18 mouse cellular contexts compared by ENCODE assay signal in the genomic region with DNA sequence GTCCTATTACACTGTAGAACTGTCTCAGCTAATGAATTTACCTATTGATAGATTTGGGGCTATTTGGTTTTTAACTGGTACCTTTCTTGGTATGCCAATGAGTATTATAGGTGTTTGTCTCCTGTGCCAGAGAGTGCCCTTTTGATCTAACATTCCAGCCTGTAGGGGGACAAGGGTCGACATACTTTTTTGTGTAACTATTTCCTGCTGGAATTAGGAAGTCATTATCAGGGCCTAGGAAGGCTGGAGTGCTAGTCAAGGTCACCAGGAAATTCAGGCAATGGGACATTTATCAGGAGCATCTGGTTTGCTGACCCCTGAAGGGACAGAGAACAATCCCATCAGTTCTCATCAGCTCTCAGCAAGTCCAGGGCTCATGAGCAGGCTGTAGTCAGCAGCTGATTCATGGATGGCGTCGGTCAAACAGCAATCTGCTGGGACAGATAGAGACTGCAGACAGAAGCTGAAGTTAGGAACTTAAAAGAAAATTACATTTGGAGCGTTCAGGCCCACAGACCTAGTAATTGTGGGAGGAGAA. TPM values are rescaled to one million over a fixed set of nuclear protein-coding genes. Genes with fewer than 3 reads are reported as not detected.
DNase-seq lines count a peak whose midpoint lies in the region; ATAC-seq and TF ChIP-seq lines count a peak whose summit lies in the region.
"Had no signal": no experiment of that assay in that cellular context is flagged by ENCODE, and none has a peak within 500 bp of the region (broad histone marks: within the 10 kb centered on the region; RNA-seq: fewer than 3 reads in every experiment).

No protein-coding gene starts in this region.

- no peak for TF ChIP-seq EP300 in ES-Bruce4 (IDR thresholded peaks at IDR 0.05; ENCODE audit: insufficient read depth, low read depth, low read length)

- no peak for ATAC-seq in forebrain, postnatal 0 days
- ATAC-seq in forebrain, embryonic 14.5 days = no peak
- no peak for ATAC-seq in intestine, postnatal 0 days
- ATAC-seq in intestine, embryonic 16.5 days = no peak
- no peak for ATAC-seq in liver, embryonic 12.5 days
- ATAC-seq: intestine, embryonic 15.5 days had no signal

- no peaks in the 10 kb centered on the region for H3K9me3 ChIP-seq in forebrain, postnatal 0 days (ENCODE audit: low read length)
- H3K9me3 ChIP-seq in forebrain, embryonic 14.5 days (replicated peaks; ENCODE audit: control insufficient read depth, low read length) = no peaks in the 10 kb centered on the region
- H3K9me3 ChIP-seq in intestine, postnatal 0 days (ENCODE audit: control insufficient read depth) = no peaks in the 10 kb centered on the region
- H3K9me3 ChIP-seq in intestine, embryonic 16.5 days (ENCODE audit: control insufficient read depth, low read length) = no peaks in the 10 kb centered on the region
- H3K9me3 ChIP-seq in ES-Bruce4 (replicated peaks; ENCODE audit: control insufficient read depth, insufficient read depth, low read length, poor library complexity, severe bottlenecking) = no peaks in the 10 kb centered on the region
- H3K9me3 ChIP-seq in liver, embryonic 12.5 days (replicated peaks) = no peaks in the 10 kb centered on the region
- H3K9me3 ChIP-seq: embryonic facial prominence, embryonic 12.5 days; forebrain, embryonic 10.5 days; intestine, embryonic 15.5 days; limb, embryonic 12.5 days; neural tube, embryonic 12.5 days had no signal

- H3K4me1 ChIP-seq in forebrain, postnatal 0 days (ENCODE audit: insufficient read depth) = peaks cover 19% of the 10 kb centered on the region; the same call in 1 of the 2 replicates
- peaks cover 12% of the 10 kb centered on the region for H3K4me1 ChIP-seq in forebrain, embryonic 14.5 days (ENCODE audit: control insufficient read depth, insufficient read depth, low read length)
- H3K4me1 ChIP-seq in intestine, postnatal 0 days (replicated peaks; ENCODE audit: control insufficient read depth, insufficient read depth, low read length) = peaks cover 13% of the 10 kb centered on the region
- H3K4me1 ChIP-seq in intestine, embryonic 16.5 days (ENCODE audit: control insufficient read depth, insufficient read depth, low read length) = peaks cover 27% of the 10 kb centered on the region
- peaks cover 5% of the 10 kb centered on the region for H3K4me1 ChIP-seq in ES-Bruce4 (ENCODE audit: control insufficient read depth, insufficient read depth, low read length)
- peaks cover 69% of the 10 kb centered on the region for H3K4me1 ChIP-seq in liver, embryonic 12.5 days

- no peak overlapping the region for H3K9ac ChIP-seq in forebrain, postnatal 0 days
- no peak overlapping the region for H3K9ac ChIP-seq in forebrain, embryonic 14.5 days (ENCODE audit: low read length)
- H3K9ac ChIP-seq in intestine, postnatal 0 days (ENCODE audit: low read depth, low read length) = no peak overlapping the region
- H3K9ac ChIP-seq in intestine, embryonic 16.5 days (ENCODE audit: low read depth, low read length) = no peak overlapping the region
- no peak overlapping the region for H3K9ac ChIP-seq in ES-Bruce4 (ENCODE audit: low read depth, poor library complexity, severe bottlenecking)
- peak overlapping the region; percentile 31; the same call in 1 of the 2 replicates for H3K9ac ChIP-seq in liver, embryonic 12.5 days
- H3K9ac ChIP-seq: embryonic facial prominence, embryonic 12.5 days; intestine, embryonic 15.5 days; limb, embryonic 12.5 days; neural tube, embryonic 12.5 days had no signal

- no peaks in the 10 kb centered on the region for H3K36me3 ChIP-seq in forebrain, postnatal 0 days (ENCODE audit: insufficient read depth)
- H3K36me3 ChIP-seq in forebrain, embryonic 14.5 days (ENCODE audit: control insufficient read depth, insufficient read depth, low read length) = no peaks in the 10 kb centered on the region
- H3K36me3 ChIP-seq in intestine, postnatal 0 days (ENCODE audit: control insufficient read depth, insufficient read depth) = no peaks in the 10 kb centered on the region
- no peaks in the 10 kb centered on the region for H3K36me3 ChIP-seq in intestine, embryonic 16.5 days (ENCODE audit: control insufficient read depth, insufficient read depth, low read length)
- H3K36me3 ChIP-seq in ES-Bruce4 (ENCODE audit: control insufficient read depth, insufficient read depth, low read length, poor library complexity, severe bottlenecking) = peaks cover 2% of the 10 kb centered on the region; the same call in 1 of the 2 replicates
- no peaks in the 10 kb centered on the region; the same call in 1 of the 2 replicates for H3K36me3 ChIP-seq in liver, embryonic 12.5 days
- H3K36me3 ChIP-seq: embryonic facial prominence, embryonic 12.5 days; forebrain, embryonic 10.5 days; intestine, embryonic 15.5 days; limb, embryonic 12.5 days; neural tube, embryonic 12.5 days had no signal

- H3K27ac ChIP-seq in forebrain, postnatal 0 days (ENCODE audit: low read depth, low read length) = no peak overlapping the region
- H3K27ac ChIP-seq in forebrain, embryonic 14.5 days (ENCODE audit: low read depth, low read length) = no peak overlapping the region
- peak overlapping the region; percentile 11; the same call in 1 of the 2 replicates for H3K27ac ChIP-seq in intestine, postnatal 0 days (ENCODE audit: low read depth, low read length)
- H3K27ac ChIP-seq in intestine, embryonic 16.5 days (ENCODE audit: low read length) = no peak overlapping the region
- peak overlapping the region; percentile 72 for H3K27ac ChIP-seq in ES-Bruce4 (ENCODE audit: insufficient read depth, low read length)
- H3K27ac ChIP-seq in liver, embryonic 12.5 days = peak overlapping the region; percentile 36; the same call in 1 of the 2 replicates
- H3K27ac ChIP-seq: embryonic facial prominence, embryonic 12.5 days; forebrain, embryonic 10.5 days; intestine, embryonic 15.5 days; limb, embryonic 12.5 days; neural tube, embryonic 12.5 days had no signal

- 81% methylated on average over 4 of the region's 4 CpGs for WGBS in forebrain, postnatal 0 days
- 81% methylated on average over 4 of the region's 4 CpGs for WGBS in forebrain, embryonic 14.5 days
- 54% methylated on average over 4 of the region's 4 CpGs for WGBS in intestine, postnatal 0 days
- WGBS in intestine, embryonic 16.5 days = 62% methylated on average over 4 of the region's 4 CpGs
- WGBS in liver, embryonic 12.5 days (ENCODE audit: insufficient replicate concordance) = 29% methylated on average over 4 of the region's 4 CpGs

- H3K4me2 ChIP-seq in forebrain, postnatal 0 days (ENCODE audit: low read depth) = no peak overlapping the region
- H3K4me2 ChIP-seq in forebrain, embryonic 14.5 days (ENCODE audit: low read length) = no peak overlapping the region
- no peak overlapping the region for H3K4me2 ChIP-seq in intestine, postnatal 0 days (replicated peaks; ENCODE audit: low read depth)
- H3K4me2 ChIP-seq in intestine, embryonic 16.5 days (ENCODE audit: low read depth, low read length) = no peak overlapping the region
- H3K4me2 ChIP-seq in liver, embryonic 12.5 days = no peak overlapping the region
- H3K4me2 ChIP-seq: embryonic facial prominence, embryonic 12.5 days; intestine, embryonic 15.5 days; limb, embryonic 12.5 days; neural tube, embryonic 12.5 days had no signal

- no peak for TF ChIP-seq POLR2A in ES-Bruce4 (IDR thresholded peaks at IDR 0.05; ENCODE audit: insufficient read depth, low read length)

- 0 out of 2 replicates have a peak, but pooled peaks have one; percentile 7 for TF ChIP-seq CTCF in forebrain, postnatal 0 days (IDR thresholded peaks at IDR 0.05; ENCODE audit: low read depth)
- peak; percentile 56 for TF ChIP-seq CTCF in intestine, postnatal 0 days (IDR thresholded peaks at IDR 0.05; ENCODE audit: low read depth)
- TF ChIP-seq CTCF in ES-Bruce4 (IDR thresholded peaks at IDR 0.05; ENCODE audit: low read depth, low read length) = no peak

- no peak overlapping the region for H3K4me3 ChIP-seq in forebrain, postnatal 0 days (ENCODE audit: low read depth, low read length)
- H3K4me3 ChIP-seq in forebrain, embryonic 14.5 days (ENCODE audit: low read depth, low read length) = no peak overlapping the region
- no peak overlapping the region for H3K4me3 ChIP-seq in intestine, postnatal 0 days (ENCODE audit: low read depth, low read length)
- H3K4me3 ChIP-seq in intestine, embryonic 16.5 days (ENCODE audit: low read length) = no peak overlapping the region
- no peak overlapping the region for H3K4me3 ChIP-seq in ES-Bruce4 (ENCODE audit: low read depth, low read length)
- no peak overlapping the region for H3K4me3 ChIP-seq in liver, embryonic 12.5 days
- H3K4me3 ChIP-seq: embryonic facial prominence, embryonic 12.5 days; forebrain, embryonic 10.5 days; intestine, embryonic 15.5 days; limb, embryonic 12.5 days; neural tube, embryonic 12.5 days had no signal

- no peak for DNase-seq in forebrain, postnatal 0 days
- DNase-seq in forebrain, embryonic 14.5 days (ENCODE audit: low spot score) = no peak
- DNase-seq in frontal cortex, postnatal 14 days (ENCODE audit: low spot score in 2 of 2) = no peak
- DNase-seq in urinary bladder, postnatal 4 days (ENCODE audit: low spot score in 2 of 2) = no peak
- DNase-seq: cerebellum, adult 9-11 months; lung, postnatal 4 days; midbrain, embryonic 14.5 days had no signal

- no peaks in the 10 kb centered on the region for H3K27me3 ChIP-seq in forebrain, postnatal 0 days (ENCODE audit: insufficient read depth, low read length)
- no peaks in the 10 kb centered on the region for H3K27me3 ChIP-seq in forebrain, embryonic 14.5 days (replicated peaks; ENCODE audit: control insufficient read depth, insufficient read depth, low read length)
- H3K27me3 ChIP-seq in intestine, postnatal 0 days (replicated peaks; ENCODE audit: control insufficient read depth, insufficient read depth, low read length) = no peaks in the 10 kb centered on the region
- no peaks in the 10 kb centered on the region for H3K27me3 ChIP-seq in intestine, embryonic 16.5 days (replicated peaks; ENCODE audit: control insufficient read depth, insufficient read depth, low read length)
- H3K27me3 ChIP-seq in ES-Bruce4 (ENCODE audit: control insufficient read depth, insufficient read depth, low read length, poor library complexity, severe bottlenecking) = no peaks in the 10 kb centered on the region
- H3K27me3 ChIP-seq in liver, embryonic 12.5 days (replicated peaks) = no peaks in the 10 kb centered on the region
- H3K27me3 ChIP-seq: embryonic facial prominence, embryonic 12.5 days; intestine, embryonic 15.5 days; limb, embryonic 12.5 days; neural tube, embryonic 12.5 days had no signal

RNA-seq across cellular contexts. Expression of gene Kat2b, which starts 6.4 kb away (rescaled TPM):
- 19.7 and 20.9 TPM in 2 replicates for total RNA-seq in forebrain, postnatal 0 days (2014; rRNA removed)
- polyA plus RNA-seq in forebrain, postnatal 0 days (2015; fragmentation: Nextera tagmentation; extraction: Ambion mirVana) = 1.7 and 2.4 TPM in 2 replicates
- 6.4 and 6.9 TPM in 2 replicates for polyA plus RNA-seq in forebrain, embryonic 14.5 days (2014; fragmentation: Nextera tagmentation; extraction: Ambion mirVana)
- polyA plus RNA-seq in intestine, postnatal 0 days (2015; fragmentation: Nextera tagmentation; extraction: Ambion mirVana) = 5.9 and 6.1 TPM in 2 replicates
- 3.9 and 4.1 TPM in 2 replicates for polyA plus RNA-seq in intestine, embryonic 16.5 days (2015; fragmentation: Nextera tagmentation; extraction: Ambion mirVana)
- polyA plus RNA-seq in ES-Bruce4 (2011; ENCODE audit: insufficient read depth, insufficient read length, low read depth, missing spikeins) = 15.9 and 25.9 TPM in 2 replicates
- 4.9 and 5.1 TPM in 2 replicates for polyA plus RNA-seq in liver, embryonic 12.5 days (2016; fragmentation: Nextera tagmentation; extraction: Ambion mirVana)

RNA-seq across cellular contexts. Expression of gene Pp2d1, which starts 33.8 kb away (rescaled TPM):
- not detected in 2 replicates for total RNA-seq in forebrain, postnatal 0 days (2014; rRNA removed)
- polyA plus RNA-seq in forebrain, postnatal 0 days (2015; fragmentation: Nextera tagmentation; extraction: Ambion mirVana) = 0.14 and 0.41 TPM in 2 replicates
- polyA plus RNA-seq in forebrain, embryonic 14.5 days (2014; fragmentation: Nextera tagmentation; extraction: Ambion mirVana) = 0.29 and 0.35 TPM in 2 replicates
- polyA plus RNA-seq in intestine, postnatal 0 days (2015; fragmentation: Nextera tagmentation; extraction: Ambion mirVana) = 0.07 and 0.27 TPM in 2 replicates
- 0.16 TPM in 2 replicates for polyA plus RNA-seq in intestine, embryonic 16.5 days (2015; fragmentation: Nextera tagmentation; extraction: Ambion mirVana)
- 0.44 TPM in 1 of 2 replicates, not detected in the other for polyA plus RNA-seq in ES-Bruce4 (2011; ENCODE audit: insufficient read depth, insufficient read length, low read depth, missing spikeins)
- 0.14 and 0.21 TPM in 2 replicates for polyA plus RNA-seq in liver, embryonic 12.5 days (2016; fragmentation: Nextera tagmentation; extraction: Ambion mirVana)
- total RNA-seq: hematopoietic stem cell, adult 5-6 weeks had no signal
- polyA plus RNA-seq: spleen, adult 2 months had no signal

Comparison
In these comparisons a context has a peak if more than half of its experiments do, and no peak if none do; other contexts are left out.
1. H3K27ac ChIP-seq: peak in intestine, postnatal 0 days (single experiment), ES-Bruce4 (single experiment) and liver, embryonic 12.5 days (single experiment); none in forebrain, postnatal 0 days (single experiment), forebrain, embryonic 14.5 days (single experiment) and intestine, embryonic 16.5 days (single experiment).